Mouse (Mus musculus) midbrain, embryonic 16.5 days (tissue): ENCODE data around the gene Sox6. TPM values are rescaled to one million over a fixed set of nuclear protein-coding genes. Genes with fewer than 3 reads are reported as not detected.

Source experiments
- ATAC-seq: fragments of 200-750 bp; cut with Nextera tagmentation; 2 replicates; pipeline ENCODE4 v1.8.0; 2017; ENCODE audit warnings: moderate TSS enrichment
- H3K27ac ChIP-seq: fragments of 300-500 bp; sonication (generic); 2 replicates; pipeline ENCODE4 v1.5.1; 2014; ENCODE audit warnings: mild to moderate bottlenecking, low read length, mixed read lengths
- H3K27me3 ChIP-seq: fragments of 300-500 bp; sonication (generic); 2 replicates; pipeline ENCODE4 v1.6.1; 2014; ENCODE audit warnings: low read depth, low read length, mixed read lengths; ENCODE audit not compliant: control insufficient read depth, insufficient read depth
- H3K36me3 ChIP-seq: fragments of 300-500 bp; sonication (generic); 2 replicates; pipeline ENCODE4 v1.6.1; 2014; ENCODE audit warnings: mild to moderate bottlenecking, low read length, moderate library complexity, mixed read lengths; ENCODE audit not compliant: control insufficient read depth, insufficient read depth
- H3K4me1 ChIP-seq: fragments of 300-500 bp; sonication (generic); 2 replicates; pipeline ENCODE4 v1.6.1; 2014; ENCODE audit warnings: mild to moderate bottlenecking, low read length, mixed read lengths; ENCODE audit not compliant: control insufficient read depth, insufficient read depth
- H3K4me2 ChIP-seq: fragments of 300-500 bp; sonication (generic); 2 replicates; pipeline ENCODE4 v1.6.1; 2014; ENCODE audit warnings: mild to moderate bottlenecking, low read length, mixed read lengths
- H3K4me3 ChIP-seq: fragments of 300-500 bp; sonication (generic); 2 replicates; pipeline ENCODE4 v1.5.1; 2014; ENCODE audit warnings: low read depth, mild to moderate bottlenecking, low read length, moderate library complexity, mixed read lengths
- H3K9ac ChIP-seq: fragments of 300-500 bp; sonication (generic); 2 replicates; pipeline ENCODE4 v1.6.1; 2014; ENCODE audit warnings: low read depth, low read length, mixed read lengths
- H3K9me3 ChIP-seq: fragments of 300-500 bp; sonication (generic); replicated peaks from 2 replicates; pipeline ENCODE4 v1.6.1; 2014; ENCODE audit warnings: mild to moderate bottlenecking, low read length, mixed read lengths; ENCODE audit not compliant: control insufficient read depth, poor library complexity, severe bottlenecking
- WGBS: fragments of 180-500 bp; shearing (Covaris S2); extraction: QIAGEN DNeasy Blood & Tissue Kit; methylation state at CpG from one replicate; pipeline ENCODE4 v1.1.7; 2014; 5-methylcytosine and 5-hydroxymethylcytosine counted together
- polyA plus RNA-seq: library from polyadenylated mRNA; unstranded; fragments of >200 nt; fragmentation: Nextera tagmentation; extraction: Ambion mirVana; gene quantifications from 2 replicates; pipeline ENCODE4 v1.2.1, GENCODE M21; 2015

The Sox6 gene
- polyA plus RNA-seq, 1 experiment from 2014 or later, result 47.2 TPM

DNA sequence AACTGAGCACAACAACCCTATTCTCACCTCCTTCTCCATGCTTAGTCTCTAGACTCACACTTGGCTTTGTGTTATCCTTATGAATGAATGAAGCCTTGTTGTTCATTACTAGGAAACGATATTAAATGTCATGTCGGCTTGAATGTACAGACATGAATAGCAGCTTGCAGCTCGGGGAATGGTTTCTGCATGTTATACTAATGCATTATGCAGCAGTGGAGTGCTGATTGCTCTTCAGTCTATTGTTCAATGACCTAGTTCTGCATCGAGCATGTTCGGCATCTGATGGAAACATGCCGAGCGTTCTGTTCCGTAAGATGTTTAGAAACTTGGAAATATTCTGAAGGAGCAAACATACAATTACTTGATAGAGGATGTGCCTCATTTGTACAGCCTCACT, 524.9 kb downstream of the Sox6 start:
- Histone ChIP-seq H3K9me3 (no peaks in the 10 kb centered on the region), H3K27ac (peak overlapping the region; percentile 43; the same call in 1 of the 2 replicates), H3K27me3 (no peaks in the 10 kb centered on the region), H3K4me3 (no peak overlapping the region), H3K9ac (no peak overlapping the region), H3K4me2 (peak overlapping the region; percentile 4; the same call in 1 of the 2 replicates), H3K4me1 (peaks cover 13% of the 10 kb centered on the region), H3K36me3 (no peaks in the 10 kb centered on the region)
- ATAC-seq, result no peak; the same call in 1 of the 2 replicates
- 29% methylated on average over 8 of the region's 8 CpGs for WGBS

DNA sequence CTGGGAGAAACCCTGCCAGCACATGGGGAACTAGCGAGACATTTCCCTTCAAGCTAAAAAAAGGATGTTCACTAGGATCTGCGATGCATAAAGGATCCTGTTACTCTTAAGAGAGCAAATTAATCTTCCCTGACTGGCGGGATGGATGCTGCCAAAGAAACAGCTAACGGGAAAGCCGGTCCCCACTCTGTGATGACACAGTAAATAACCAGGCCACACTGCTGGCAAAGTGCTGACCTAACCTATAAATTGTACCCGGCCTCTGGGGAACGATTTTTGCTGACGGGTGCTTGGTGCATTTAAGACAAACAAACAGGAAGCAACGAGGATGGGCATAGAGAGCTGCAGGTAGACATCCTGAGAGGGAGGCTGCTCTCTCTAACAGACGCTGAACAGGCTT, 526.8 kb downstream of the Sox6 start:
- peaks cover 13% of the 10 kb centered on the region for H3K4me1 ChIP-seq
- no peaks in the 10 kb centered on the region for H3K27me3 ChIP-seq
- H3K4me2 ChIP-seq, result no peak overlapping the region
- ATAC-seq, result no peak
- H3K27ac ChIP-seq, result no peak overlapping the region
- H3K4me3 ChIP-seq, result no peak overlapping the region
- no peaks in the 10 kb centered on the region for H3K9me3 ChIP-seq
- H3K36me3 ChIP-seq, result no peaks in the 10 kb centered on the region
- 54% methylated on average over 10 of the region's 10 CpGs for WGBS
- no peak overlapping the region for H3K9ac ChIP-seq

DNA sequence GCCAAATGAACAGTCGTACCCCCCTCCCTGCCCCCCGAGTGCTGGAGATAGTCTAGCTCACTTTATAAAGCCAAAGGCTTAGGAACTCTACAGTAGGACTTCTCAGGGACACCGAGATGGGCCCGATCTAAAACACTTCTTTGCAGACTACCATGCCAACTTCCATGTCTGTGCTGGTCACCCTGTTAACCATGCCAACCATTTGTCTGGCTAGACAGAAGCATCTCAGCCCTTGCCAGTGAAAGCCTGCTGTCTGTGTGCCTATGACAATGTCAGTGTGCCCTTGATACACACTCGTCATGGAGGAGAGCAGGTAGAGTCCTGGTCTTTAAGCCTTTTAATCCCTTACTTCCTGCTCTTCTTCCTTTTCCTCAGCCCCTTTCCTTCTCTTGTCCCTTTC, 527.5 kb downstream of the Sox6 start:
- ATAC-seq, result no peak
- no peak overlapping the region for H3K27ac ChIP-seq
- 87% methylated on average over 5 of the region's 5 CpGs for WGBS

DNA sequence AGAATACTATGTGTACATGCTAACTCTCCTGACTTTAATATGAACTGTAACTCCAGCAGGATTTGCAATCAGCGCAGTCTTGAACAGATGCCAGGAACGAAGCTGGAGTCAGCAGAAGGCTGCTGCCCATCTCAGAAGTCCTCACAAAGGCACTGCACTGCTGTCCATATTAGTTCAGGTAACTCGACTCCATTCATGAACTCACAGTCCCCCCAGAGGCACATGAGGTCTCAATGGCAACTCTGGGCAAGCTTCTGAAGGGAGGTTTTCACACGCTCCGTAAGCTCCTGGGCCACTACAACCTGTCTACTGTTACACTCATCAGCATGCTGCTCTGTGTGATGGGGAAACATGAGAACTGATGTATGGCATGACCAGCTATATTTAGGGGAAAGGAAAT, 528.6 kb downstream of the Sox6 start:
- ATAC-seq, result no peak
- H3K9ac ChIP-seq, result no peak overlapping the region
- H3K4me2 ChIP-seq, result no peak overlapping the region
- no peaks in the 10 kb centered on the region for H3K27me3 ChIP-seq
- H3K27ac ChIP-seq, result no peak overlapping the region
- no peaks in the 10 kb centered on the region for H3K9me3 ChIP-seq
- H3K4me3 ChIP-seq, result no peak overlapping the region
- H3K4me1 ChIP-seq, result peaks cover 11% of the 10 kb centered on the region
- 75% methylated on average over 5 of the region's 5 CpGs for WGBS
- no peaks in the 10 kb centered on the region for H3K36me3 ChIP-seq

More for the DNA sequence above, 527.5 kb downstream of the Sox6 start:
- Histone ChIP-seq H3K36me3 (no peaks in the 10 kb centered on the region), H3K9ac (no peak overlapping the region), H3K9me3 (no peaks in the 10 kb centered on the region), H3K4me1 (peaks cover 13% of the 10 kb centered on the region), H3K4me3 (no peak overlapping the region), H3K4me2 (no peak overlapping the region), H3K27me3 (no peaks in the 10 kb centered on the region)

DNA sequence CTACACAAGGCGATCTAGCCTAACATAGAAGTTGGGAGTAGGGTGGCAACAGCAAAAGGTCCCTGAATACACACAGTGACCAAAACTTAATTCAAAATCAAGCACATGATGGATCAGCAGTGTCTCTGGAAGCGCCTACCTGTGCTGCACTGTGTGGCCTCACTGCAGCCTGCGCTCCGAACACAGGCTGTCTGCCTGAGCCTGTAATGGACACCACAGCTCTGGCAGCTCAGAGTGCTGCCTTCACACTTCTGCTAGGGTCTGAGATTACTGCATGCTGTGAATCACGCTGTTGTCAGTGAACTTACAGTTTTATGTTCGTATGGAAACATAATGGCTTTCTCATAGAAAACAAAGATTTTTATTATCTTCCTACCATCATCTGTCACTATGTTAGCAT, 532.2 kb downstream of the Sox6 start:
- Histone ChIP-seq H3K4me3 (no peak overlapping the region), H3K9ac (no peak overlapping the region), H3K36me3 (no peaks in the 10 kb centered on the region), H3K4me2 (no peak overlapping the region), H3K9me3 (no peaks in the 10 kb centered on the region), H3K4me1 (peaks cover 3% of the 10 kb centered on the region; the same call in 1 of the 2 replicates), H3K27ac (no peak overlapping the region), H3K27me3 (no peaks in the 10 kb centered on the region)
- ATAC-seq, result no peak
- 89% methylated on average over 6 of the region's 6 CpGs for WGBS

DNA sequence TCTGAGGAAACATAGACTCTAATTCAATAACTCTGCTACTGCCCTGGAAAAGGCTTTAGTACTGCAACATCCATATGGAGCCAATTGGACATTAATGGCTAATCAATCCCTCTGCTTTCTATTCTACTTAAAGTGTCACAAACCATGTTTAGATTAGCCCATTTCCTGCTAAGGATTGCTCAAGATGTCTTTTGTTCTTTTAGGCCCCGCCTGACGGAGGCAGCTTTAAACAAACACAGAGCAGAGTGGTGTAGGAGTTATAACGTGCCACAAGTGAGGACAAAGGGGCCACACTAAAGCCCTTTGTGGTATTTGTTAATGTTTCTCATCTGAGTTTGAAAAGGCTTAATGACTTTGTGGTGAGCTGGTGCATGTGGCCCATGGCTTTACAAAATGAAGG, 537.1 kb downstream of the Sox6 start:
- WGBS, result 21% methylated on average over 3 of the region's 3 CpGs
- no peak overlapping the region for H3K9ac ChIP-seq
- 0 out of 2 replicates have a peak, but pooled peaks cover 2% of the 10 kb centered on the region for H3K4me1 ChIP-seq
- no peaks in the 10 kb centered on the region for H3K9me3 ChIP-seq
- H3K36me3 ChIP-seq, result no peaks in the 10 kb centered on the region
- no peak overlapping the region for H3K4me2 ChIP-seq
- no peak overlapping the region for H3K27ac ChIP-seq
- H3K27me3 ChIP-seq, result no peaks in the 10 kb centered on the region
- no peak for ATAC-seq
- H3K4me3 ChIP-seq, result no peak overlapping the region

DNA sequence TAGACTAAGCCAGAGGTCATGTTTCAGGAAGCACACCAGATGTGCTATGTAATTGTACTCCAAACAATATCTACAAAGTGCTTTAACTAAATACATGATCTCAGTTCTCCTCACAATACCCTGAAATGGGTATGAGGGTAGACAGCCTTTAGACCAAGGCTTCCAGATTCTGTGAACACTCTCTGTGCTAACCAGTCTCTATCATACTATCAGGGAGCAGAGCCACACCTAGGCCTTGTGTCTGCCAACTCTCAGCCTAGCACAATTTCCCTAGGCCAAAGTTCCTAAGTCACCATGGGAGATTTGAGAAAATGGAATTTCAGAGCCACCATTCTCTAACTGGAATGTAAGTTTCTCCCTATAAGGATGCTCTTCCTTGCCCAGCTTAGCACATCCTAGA, 537.8 kb downstream of the Sox6 start:
- H3K36me3 ChIP-seq, result no peaks in the 10 kb centered on the region
- H3K27me3 ChIP-seq, result no peaks in the 10 kb centered on the region
- ATAC-seq, result no peak
- H3K4me3 ChIP-seq, result no peak overlapping the region
- 0 out of 2 replicates have a peak, but pooled peaks cover 2% of the 10 kb centered on the region for H3K4me1 ChIP-seq
- no peak overlapping the region for H3K9ac ChIP-seq
- H3K4me2 ChIP-seq, result no peak overlapping the region
- H3K27ac ChIP-seq, result no peak overlapping the region
- H3K9me3 ChIP-seq, result no peaks in the 10 kb centered on the region

DNA sequence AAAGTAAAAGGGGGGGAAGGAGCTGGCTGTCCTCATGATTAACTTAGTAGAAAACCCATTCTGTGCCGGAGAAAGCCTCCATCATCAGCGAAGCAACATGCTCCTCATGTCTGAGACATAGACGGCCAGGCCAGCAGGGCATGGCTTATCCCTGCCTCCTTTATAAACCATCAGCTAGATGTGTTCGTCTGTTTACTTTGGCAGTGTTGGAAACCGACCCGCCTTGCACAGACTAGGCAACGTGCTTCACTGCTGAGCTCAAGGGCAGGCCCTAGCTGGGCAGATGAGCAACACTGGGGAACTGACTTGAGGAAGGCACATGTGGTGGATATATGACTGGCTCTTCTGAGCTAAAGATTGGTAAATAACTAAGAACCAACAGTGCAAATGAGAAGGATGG, 538.4 kb downstream of the Sox6 start:
- H3K27ac ChIP-seq, result no peak overlapping the region
- no peaks in the 10 kb centered on the region for H3K9me3 ChIP-seq
- 70% methylated on average over 7 of the region's 7 CpGs for WGBS
- H3K36me3 ChIP-seq, result no peaks in the 10 kb centered on the region
- no peak overlapping the region for H3K9ac ChIP-seq
- H3K4me3 ChIP-seq, result no peak overlapping the region
- H3K4me2 ChIP-seq, result no peak overlapping the region
- no peak for ATAC-seq
- H3K4me1 ChIP-seq, result 0 out of 2 replicates have a peak, but pooled peaks cover 2% of the 10 kb centered on the region
- no peaks in the 10 kb centered on the region for H3K27me3 ChIP-seq

DNA sequence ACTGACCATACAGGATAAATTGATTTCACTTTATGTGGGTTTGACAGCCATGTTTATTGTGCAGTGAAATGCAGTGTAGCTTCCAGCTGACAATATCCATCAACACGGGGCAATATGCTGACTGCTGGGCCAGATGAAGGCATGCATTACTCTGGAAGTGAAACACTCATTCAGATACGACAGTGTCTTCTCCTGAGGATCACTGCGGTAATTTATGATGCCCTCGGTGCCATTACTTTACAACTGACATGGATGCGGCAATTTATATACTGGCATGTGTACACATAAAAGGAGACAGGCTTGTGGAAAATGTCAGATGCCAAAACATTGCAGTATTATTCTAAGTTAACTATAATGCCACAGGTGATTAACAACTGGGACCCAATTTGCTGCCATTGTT, 546.9 kb downstream of the Sox6 start:
- Histone ChIP-seq H3K9ac (no peak overlapping the region), H3K4me1 (no peaks in the 10 kb centered on the region), H3K27me3 (no peaks in the 10 kb centered on the region), H3K9me3 (no peaks in the 10 kb centered on the region), H3K36me3 (no peaks in the 10 kb centered on the region), H3K27ac (no peak overlapping the region), H3K4me2 (no peak overlapping the region), H3K4me3 (no peak overlapping the region)
- ATAC-seq, result no peak
- 81% methylated on average over 5 of the region's 5 CpGs for WGBS
